Mouse (Mus musculus): ENCODE data around the gene Clcn5.

DNA sequence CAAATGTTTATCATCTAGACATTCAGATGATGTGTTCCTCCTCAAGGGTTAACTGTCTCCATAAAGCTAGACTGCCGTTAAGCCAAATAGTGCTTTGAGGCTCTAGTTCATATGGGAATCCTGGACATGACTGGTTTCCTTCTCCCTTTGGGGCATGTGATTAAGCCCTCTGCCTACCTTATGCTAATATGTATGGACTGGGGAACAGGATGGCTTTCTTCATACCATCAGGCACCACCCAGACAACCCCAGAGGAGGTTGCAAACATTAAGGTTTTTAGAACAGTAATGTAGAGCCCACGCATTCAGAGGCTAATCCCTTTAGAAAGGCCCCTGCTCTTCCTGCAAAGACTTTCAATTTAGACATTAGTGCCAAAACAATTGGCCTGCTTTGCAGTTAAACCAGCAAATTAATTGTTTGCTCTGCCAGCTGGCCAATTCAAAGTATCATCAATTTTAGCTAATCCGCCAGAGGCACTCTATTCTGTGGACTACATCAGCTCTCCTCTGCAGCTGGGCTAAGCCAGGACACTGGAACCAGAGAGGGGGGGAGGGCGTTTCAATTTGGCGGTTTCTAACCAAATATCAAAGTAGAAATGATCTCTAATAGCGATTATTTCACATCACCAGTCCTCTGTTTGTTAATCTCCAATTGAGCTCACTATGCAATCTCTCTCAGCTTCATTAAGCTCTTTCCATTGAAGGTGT lies 163.0 kb downstream of the Clcn5 start:
- TF ChIP-seq CTCF (IDR thresholded peaks at IDR 0.05; ENCODE audit: low read depth) = no peak
- no peak for TF ChIP-seq EP300 (IDR thresholded peaks at IDR 0.05; ENCODE audit: low read depth)
